Mouse (Mus musculus) ovary, adult 2 months (tissue): ENCODE data around the gene Gm11563. TPM values are rescaled to one million over a fixed set of nuclear protein-coding genes. Genes with fewer than 3 reads are reported as not detected.

Experiments used
- polyA plus RNA-seq: library from polyadenylated mRNA; depleted of rRNA; stranded (reverse); fragments of >200 nt; gene quantifications from 2 replicates; pipeline ENCODE4 v1.2.3, GENCODE M21; 2012; rRNA removed

The Gm11563 gene
- polyA plus RNA-seq: not detected in 2 replicates

GRCm38 (mm10) chr11:99658467-99659010 lies at the start of gene Gm11563:
Gene Gm11563 (minus strand): TSS chr11:99658960.

GRCm38 (mm10) chr11:99690463-99690862 lies 31.7 kb upstream of the Gm11563 start, which contains the start of gene Gm14190:
Gene Gm14190 (minus strand): TSS chr11:99690740.

GRCm38 (mm10) chr11:99665860-99666259 lies 7.1 kb upstream of the Gm11563 start, which contains the start of gene Krtap4-6:
Gene Krtap4-6 (minus strand): TSS chr11:99665960.

GRCm38 (mm10) chr11:99650136-99650535 lies 8.6 kb downstream of the Gm11563 start, which contains the start of gene Gm11555:
Gene Gm11555 (minus strand): TSS chr11:99650236.

GRCm38 (mm10) chr11:99643635-99644139 lies 15.1 kb downstream of the Gm11563 start, which contains the start of gene Krtap4-7:
Gene Krtap4-7 (minus strand): TSS chr11:99644089.

GRCm38 (mm10) chr11:99634653-99635134 lies 24.1 kb downstream of the Gm11563 start, which contains the start of gene Krtap4-2:
Gene Krtap4-2 (minus strand): TSS chr11:99635084.

GRCm38 (mm10) chr11:99628138-99628537 lies 30.6 kb downstream of the Gm11563 start, which contains the start of gene Krtap4-1:
Gene Krtap4-1 (minus strand): TSS chr11:99628238.

GRCm38 (mm10) chr11:99620335-99620734 lies 38.4 kb downstream of the Gm11563 start, which contains the start of gene Gm11562:
Gene Gm11562 (minus strand): TSS chr11:99620435.

GRCm38 (mm10) chr11:99614796-99615363 lies 43.9 kb downstream of the Gm11563 start, which contains the start of gene Krtap2-4:
Gene Krtap2-4 (minus strand): TSS chr11:99614846.

GRCm38 (mm10) chr11:99610089-99610488 lies 48.7 kb downstream of the Gm11563 start, which contains the start of gene Gm11937:
Gene Gm11937 (minus strand): TSS chr11:99610189.

Other genes starting within 250 kb of the Gm11563 start
- 0.87 and 2.0 TPM in 2 replicates for gene Krt12, start 236.7 kb downstream of the Gm11563 start, polyA plus RNA-seq
- gene Krt20, start 220.8 kb downstream of the Gm11563 start, polyA plus RNA-seq: 0.58 and 0.64 TPM in 2 replicates
- gene Krt23, start 165.8 kb downstream of the Gm11563 start, polyA plus RNA-seq: 0.72 and 0.79 TPM in 2 replicates
- gene Krt39, start 137.6 kb downstream of the Gm11563 start, polyA plus RNA-seq: not detected in 2 replicates
- not detected in 2 replicates for gene Krt40, start 115.8 kb downstream of the Gm11563 start, polyA plus RNA-seq
- gene Krtap3-3, start 108.1 kb downstream of the Gm11563 start, polyA plus RNA-seq: not detected in 2 replicates
- gene Krtap3-2, start 102.1 kb downstream of the Gm11563 start, polyA plus RNA-seq: not detected in 2 replicates
- not detected in 2 replicates for gene Gm11939, start 99.5 kb downstream of the Gm11563 start, polyA plus RNA-seq
- gene Krtap3-1, start 92.3 kb downstream of the Gm11563 start, polyA plus RNA-seq: not detected in 2 replicates
- not detected in 2 replicates for gene Krtap1-5, start 77.9 kb downstream of the Gm11563 start, polyA plus RNA-seq
- gene Krtap1-4, start 75.3 kb downstream of the Gm11563 start, polyA plus RNA-seq: not detected in 2 replicates
- gene Krtap1-3, start 67.6 kb downstream of the Gm11563 start, polyA plus RNA-seq: not detected in 2 replicates
- not detected in 2 replicates for gene Krtap9-3, start 60.9 kb downstream of the Gm11563 start, polyA plus RNA-seq
- not detected in 2 replicates for gene Gm11938, start 55.7 kb downstream of the Gm11563 start, polyA plus RNA-seq
- not detected in 2 replicates for gene Gm11937, start 48.8 kb downstream of the Gm11563 start, polyA plus RNA-seq
- gene Krtap2-4, start 44.1 kb downstream of the Gm11563 start, polyA plus RNA-seq: not detected in 2 replicates
- gene Gm11562, start 38.5 kb downstream of the Gm11563 start, polyA plus RNA-seq: 0.18 and 0.21 TPM in 2 replicates
- gene Krtap4-1, start 30.7 kb downstream of the Gm11563 start, polyA plus RNA-seq: not detected in 2 replicates
- not detected in 2 replicates for gene Krtap4-2, start 23.9 kb downstream of the Gm11563 start, polyA plus RNA-seq
- not detected in 2 replicates for gene Krtap4-7, start 14.9 kb downstream of the Gm11563 start, polyA plus RNA-seq
- gene Gm11555, start 8.7 kb downstream of the Gm11563 start, polyA plus RNA-seq: not detected in 2 replicates
- gene Krtap4-6, start 7.0 kb upstream of the Gm11563 start, polyA plus RNA-seq: 0.18 and 0.26 TPM in 2 replicates
- not detected in 2 replicates for gene Gm14190, start 31.8 kb upstream of the Gm11563 start, polyA plus RNA-seq
- not detected in 2 replicates for gene Gm14180, start 75.3 kb upstream of the Gm11563 start, polyA plus RNA-seq
- gene Gm11595, start 114.0 kb upstream of the Gm11563 start, polyA plus RNA-seq: not detected in 2 replicates
- gene Krtap4-8, start 121.7 kb upstream of the Gm11563 start, polyA plus RNA-seq: not detected in 2 replicates
- not detected in 2 replicates for gene Krtap4-9, start 126.2 kb upstream of the Gm11563 start, polyA plus RNA-seq
- gene Gm11596, start 134.5 kb upstream of the Gm11563 start, polyA plus RNA-seq: not detected in 2 replicates
- gene Gm11569, start 140.0 kb upstream of the Gm11563 start, polyA plus RNA-seq: not detected in 2 replicates
- gene Gm11554, start 145.5 kb upstream of the Gm11563 start, polyA plus RNA-seq: not detected in 2 replicates
- gene Krtap4-13, start 150.9 kb upstream of the Gm11563 start, polyA plus RNA-seq: not detected in 2 replicates
- not detected in 2 replicates for gene Gm11564, start 156.7 kb upstream of the Gm11563 start, polyA plus RNA-seq
- not detected in 2 replicates for gene 2300003K06Rik, start 179.1 kb upstream of the Gm11563 start, polyA plus RNA-seq
- gene Krtap4-16, start 192.6 kb upstream of the Gm11563 start, polyA plus RNA-seq: not detected in 2 replicates
- gene Gm11568, start 199.0 kb upstream of the Gm11563 start, polyA plus RNA-seq: not detected in 2 replicates
- not detected in 2 replicates for gene Gm11559, start 205.5 kb upstream of the Gm11563 start, polyA plus RNA-seq
- gene Krtap9-1, start 214.4 kb upstream of the Gm11563 start, polyA plus RNA-seq: not detected in 2 replicates
- not detected in 2 replicates for gene Gm11567, start 220.2 kb upstream of the Gm11563 start, polyA plus RNA-seq
- not detected in 2 replicates for gene Krtap31-1, start 249.0 kb upstream of the Gm11563 start, polyA plus RNA-seq